Mouse (Mus musculus) adrenal gland, postnatal 10 days (tissue): ENCODE results near the gene Vmn1r4. TPM values are rescaled to one million over a fixed set of nuclear protein-coding genes. Genes with fewer than 3 reads are reported as not detected.

Experiments used
- DNase-seq: peaks from one replicate; pipeline ENCODE4 v3.0.0; 2021; ENCODE audit warnings: mixed read lengths
- long read RNA-seq, 2 experiments: library from polyadenylated mRNA; stranded (forward); transcript quantifications; one replicate each; pipeline ENCODE4 v2.0.0; 2021
- total RNA-seq, 2 experiments: library from RNA; stranded (reverse); gene quantifications; 2 replicates each; pipeline ENCODE4 v1.2.3; 2021

The Vmn1r4 gene
- total RNA-seq: under 1 TPM; 0.30 to 0.36 TPM
- long read RNA-seq, experiment 1: 0 reads
- long read RNA-seq, experiment 2, partial matches to known transcripts: 0 of 1 reads
- long read RNA-seq, experiment 2, other reads (novel, unspliced or antisense): 1 of 1 reads

DNA sequence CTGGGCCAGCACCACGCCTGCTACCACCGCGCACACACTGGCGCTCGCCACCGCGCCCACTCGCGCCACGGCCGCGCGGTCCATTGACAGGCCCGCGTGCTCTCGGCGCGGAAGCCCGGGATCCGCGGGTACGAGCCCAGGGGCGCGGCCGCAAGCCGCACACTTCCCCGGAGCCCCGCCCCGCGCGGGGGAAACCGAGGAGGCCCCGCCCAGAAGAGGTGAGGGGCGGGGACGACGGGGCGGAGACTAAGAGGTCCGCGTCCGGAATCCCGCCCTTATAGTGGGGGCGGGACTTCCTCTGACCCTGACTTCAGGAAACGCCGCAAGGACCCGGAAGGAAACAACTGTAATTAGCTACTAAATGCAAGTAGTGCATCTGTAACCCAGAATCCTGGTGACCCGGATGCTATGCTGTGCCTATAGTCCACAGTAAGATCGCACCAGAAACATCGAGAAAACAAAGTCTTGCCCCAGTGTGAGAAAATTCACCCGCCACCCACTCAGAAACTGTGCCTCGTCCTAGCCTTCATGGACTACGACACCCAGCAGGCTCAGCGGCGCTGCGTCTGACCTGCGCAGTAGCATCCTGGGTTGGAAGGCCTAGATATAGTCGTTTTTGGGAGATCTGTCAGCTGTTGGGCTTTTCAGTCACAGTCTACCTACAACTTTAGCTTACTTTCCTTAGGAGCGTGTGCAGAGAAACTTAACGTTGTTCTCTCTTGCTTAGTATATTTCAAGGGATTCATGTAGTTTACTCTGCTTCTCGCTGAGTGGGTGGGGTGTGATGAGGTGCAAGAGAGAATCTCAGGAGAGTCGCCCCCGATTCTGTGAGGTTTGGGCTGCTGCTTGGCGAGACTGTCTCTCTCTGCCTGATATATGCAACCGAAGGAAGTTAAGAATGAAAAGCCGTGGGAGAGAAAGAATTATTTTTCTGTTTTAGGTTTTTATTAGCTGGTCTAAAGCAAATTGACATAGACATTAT is at the start of gene Vmn1r4, which contains the start of gene Nt5c3:
Gene Vmn1r4 (plus strand): TSS at position 290 of the 982 bp plus-strand sequence.
Gene Nt5c3 (minus strand): TSS at position 207 of the 982 bp plus-strand sequence.
- DNase-seq: peak; percentile 96

DNA sequence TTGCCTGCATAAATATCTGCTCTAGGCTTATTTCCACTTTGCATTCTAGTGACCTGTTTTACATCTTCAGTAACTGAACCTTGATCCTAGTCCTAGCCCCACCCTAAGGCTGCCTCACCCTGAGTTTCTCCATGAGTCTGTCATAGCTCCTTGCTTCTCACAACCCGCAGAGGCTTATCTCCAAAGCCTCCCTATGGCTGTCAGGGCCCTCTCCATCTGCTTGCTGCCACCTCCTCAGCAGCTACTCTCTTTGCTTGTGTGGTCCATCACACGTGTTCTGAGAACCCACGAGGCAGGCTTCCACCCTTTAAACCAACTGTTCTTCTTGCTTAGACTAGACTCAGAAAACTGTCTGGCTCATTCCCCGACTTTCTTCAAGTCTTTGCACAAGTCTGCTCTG is 46.9 kb upstream of the Vmn1r4 start:
- DNase-seq: no peak

DNA sequence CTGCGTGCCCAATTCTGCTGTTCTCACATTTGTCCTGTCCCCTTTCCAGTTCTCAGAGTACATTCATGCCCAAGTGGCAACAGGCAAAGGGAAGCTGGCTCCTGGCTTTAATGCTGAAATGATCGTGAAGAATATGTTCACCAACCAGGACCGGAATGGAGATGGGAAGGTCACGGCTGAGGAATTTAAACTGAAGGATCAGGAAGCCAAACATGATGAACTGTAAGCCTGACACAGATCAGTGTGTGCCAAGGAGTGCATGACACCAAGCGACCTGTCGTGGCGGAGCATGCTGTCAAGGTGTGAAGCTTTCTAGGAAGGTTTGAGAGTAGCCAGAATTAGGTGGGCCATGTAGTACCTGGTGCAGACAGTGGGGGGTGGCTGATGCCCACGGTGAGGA is 45.8 kb upstream of the Vmn1r4 start:
- no peak for DNase-seq

- no peak for DNase-seq
These were observed 44.4 kb upstream of the Vmn1r4 start for GRCm38 (mm10) chr6:56879352-56879955.

- DNase-seq: peak; percentile 26
These were observed 35.3 kb upstream of the Vmn1r4 start for GRCm38 (mm10) chr6:56888561-56888960.

DNA sequence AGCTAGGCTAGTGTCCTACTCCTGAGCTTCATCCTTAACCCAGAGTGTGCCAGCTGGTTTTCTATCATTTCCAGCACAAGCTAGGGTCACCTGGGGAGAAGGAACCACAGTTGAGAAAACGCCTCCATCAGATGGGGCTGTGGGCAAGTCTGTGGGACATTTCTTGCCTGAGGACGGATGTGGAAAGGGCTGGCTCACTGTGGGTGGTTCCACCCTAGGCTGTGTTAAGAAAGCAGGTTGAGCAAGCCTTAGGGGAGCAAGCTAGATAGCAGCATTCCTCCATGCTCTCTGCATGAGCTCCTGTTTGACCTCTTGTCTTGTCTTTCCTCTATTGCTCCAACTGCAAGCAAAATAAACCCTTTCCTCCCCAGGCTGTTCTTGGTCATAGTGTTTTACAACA is 33.1 kb upstream of the Vmn1r4 start:
- DNase-seq: no peak

DNA sequence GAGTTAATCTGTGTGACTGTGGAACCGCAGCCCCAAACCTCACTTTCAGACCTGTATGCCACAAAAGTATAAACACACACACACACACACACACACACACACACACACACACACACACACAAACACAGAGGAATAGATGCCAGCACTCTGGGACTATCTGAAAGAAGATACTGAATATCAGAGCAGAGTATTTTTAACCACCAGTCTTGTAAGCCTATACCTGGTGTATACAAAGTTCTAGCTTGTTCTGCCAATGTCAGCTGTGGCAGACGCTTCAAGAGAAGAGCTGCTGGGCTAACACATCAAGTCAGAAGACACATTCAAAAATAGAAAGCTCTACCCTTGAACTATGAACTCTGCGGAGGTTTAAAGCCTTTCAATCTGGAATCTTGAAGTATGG is 24.2 kb upstream of the Vmn1r4 start:
- DNase-seq: no peak

GRCm38 (mm10) chr6:56901336-56901735 is 22.5 kb upstream of the Vmn1r4 start:
- no peak for DNase-seq

GRCm38 (mm10) chr6:56901824-56902386 is 21.9 kb upstream of the Vmn1r4 start:
- DNase-seq: peak; percentile 77

- no peak for DNase-seq
These were observed 21.0 kb upstream of the Vmn1r4 start for GRCm38 (mm10) chr6:56902606-56903520.

GRCm38 (mm10) chr6:56903831-56904230 is 20.0 kb upstream of the Vmn1r4 start:
- DNase-seq: no peak

GRCm38 (mm10) chr6:56904330-56904729 is 19.5 kb upstream of the Vmn1r4 start:
- DNase-seq: no peak

GRCm38 (mm10) chr6:56904982-56905381 is 18.8 kb upstream of the Vmn1r4 start:
- DNase-seq: no peak

DNA sequence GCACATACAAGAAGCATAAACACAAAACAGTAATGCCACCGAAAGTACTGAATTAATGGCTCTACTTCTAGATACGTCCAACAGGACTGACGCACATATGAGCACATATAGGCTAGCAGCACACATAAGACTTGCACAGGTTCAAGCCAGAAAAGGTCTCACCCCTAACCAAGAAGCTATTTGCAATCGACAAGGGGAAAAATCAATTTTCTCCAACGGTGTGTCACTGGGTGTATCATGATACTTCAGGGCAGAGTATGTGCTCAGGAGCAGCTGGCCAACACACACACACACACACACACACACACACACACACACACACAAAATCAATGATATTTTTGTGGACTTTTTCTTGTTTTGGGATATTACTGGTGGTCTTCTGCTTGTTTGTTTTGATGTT is 18.3 kb upstream of the Vmn1r4 start:
- no peak for DNase-seq

GRCm38 (mm10) chr6:56906121-56906846 is 17.5 kb upstream of the Vmn1r4 start:
- DNase-seq: no peak

DNA sequence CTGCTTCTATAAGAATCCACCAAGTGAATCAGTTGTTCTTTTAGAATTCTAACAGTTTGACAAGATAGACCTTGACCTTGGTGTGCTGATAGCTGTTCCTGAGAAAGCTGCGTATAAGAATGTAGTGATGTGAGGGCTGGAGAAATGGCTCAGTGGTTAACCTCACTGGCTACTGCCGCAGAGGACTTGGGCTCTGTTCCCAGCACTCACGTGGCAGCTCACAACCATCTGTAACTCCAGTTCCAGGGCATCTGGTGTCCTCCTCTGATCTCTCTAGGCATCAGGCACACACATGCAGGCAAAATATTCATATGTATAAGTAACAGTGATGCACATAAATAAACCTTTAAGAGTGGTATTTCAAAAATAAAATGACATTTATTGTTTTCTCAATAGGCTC is 15.8 kb upstream of the Vmn1r4 start:
- no peak for DNase-seq

DNA sequence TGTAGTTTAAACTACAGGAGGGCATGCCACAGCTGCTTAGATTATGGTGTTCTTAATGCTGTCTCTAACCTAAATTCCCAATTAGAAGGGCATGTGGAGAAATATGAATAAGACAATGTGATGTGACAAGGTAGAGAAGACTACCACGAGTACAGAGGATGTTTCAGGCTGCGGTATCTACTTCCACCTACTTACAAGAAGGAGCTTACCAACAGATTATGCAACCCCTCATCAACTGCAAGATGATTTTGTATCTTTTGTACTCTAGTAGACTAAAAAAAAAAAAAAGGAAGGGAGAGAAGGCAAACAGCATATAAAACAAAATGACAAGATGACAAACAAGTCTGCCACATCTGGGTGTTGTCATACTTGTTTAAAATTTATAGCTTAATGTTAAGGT is 15.4 kb upstream of the Vmn1r4 start:
- no peak for DNase-seq

- DNase-seq: peak; percentile 82
These were observed 14.9 kb upstream of the Vmn1r4 start for GRCm38 (mm10) chr6:56908912-56909311.

DNA sequence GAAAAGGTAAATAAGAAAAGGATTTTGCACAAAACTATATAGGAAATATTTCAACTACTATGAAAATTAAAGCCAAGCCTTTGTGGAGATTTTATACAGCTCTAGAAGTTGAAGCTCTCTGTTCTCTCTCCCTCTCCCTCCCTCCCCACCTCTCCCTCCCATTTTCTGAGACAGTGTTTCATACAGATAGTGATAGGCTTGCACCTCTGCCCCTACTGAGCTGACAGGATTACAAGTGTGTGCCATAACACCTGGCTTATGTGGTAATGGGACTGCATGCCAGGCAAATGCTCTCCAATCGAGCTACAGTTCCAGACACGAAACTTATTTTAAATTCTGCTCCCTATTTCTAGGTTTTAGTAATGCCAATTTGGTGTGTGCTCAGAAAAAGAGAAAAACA is 12.9 kb upstream of the Vmn1r4 start:
- DNase-seq: no peak

DNA sequence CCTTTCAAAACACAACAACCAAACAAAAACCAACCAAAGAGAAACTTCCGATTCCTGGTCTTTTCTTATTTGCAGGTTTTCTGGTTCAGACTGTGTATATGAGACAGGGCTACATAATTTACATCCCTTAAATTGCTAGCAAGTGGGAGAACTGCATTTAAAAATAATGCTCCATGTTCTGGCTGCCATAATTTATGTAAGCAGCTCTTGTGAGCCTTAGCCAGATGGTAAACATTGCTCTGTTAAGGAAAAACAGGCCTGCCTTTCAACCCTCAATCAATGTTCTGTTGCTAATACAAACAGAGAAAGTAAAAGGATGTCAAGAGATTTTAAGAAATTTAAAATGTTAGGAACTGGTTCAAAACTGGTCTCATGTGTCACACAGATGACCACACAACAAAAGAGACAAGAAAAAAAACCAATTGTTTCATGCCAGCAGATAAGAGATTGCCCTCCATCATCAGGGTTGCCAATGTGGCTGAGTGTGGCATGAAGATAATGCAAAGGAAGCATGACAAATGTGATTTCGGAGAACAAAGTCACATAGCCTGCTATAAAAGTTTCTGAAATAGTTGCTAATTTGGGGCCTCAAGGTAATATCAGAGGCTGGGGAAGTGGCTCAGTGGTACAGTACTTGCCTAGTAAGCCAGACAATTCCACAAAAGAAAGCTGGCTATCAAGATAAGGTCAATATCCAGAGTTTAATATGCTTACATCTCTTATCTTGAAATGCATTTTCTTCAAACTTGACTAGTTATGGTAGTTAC is 10.5 kb upstream of the Vmn1r4 start:
- no peak for DNase-seq
